Mouse (Mus musculus): ENCODE results near the gene Ldhal6b. TPM values are rescaled to one million over a fixed set of nuclear protein-coding genes. Genes with fewer than 3 reads are reported as not detected.
A peak's percentile ranks its signal among the peaks of the same experiment; 100 is the strongest.

Ldhal6b gene
- polyA plus RNA-seq, 1 experiment, result 0.38 TPM

DNA sequence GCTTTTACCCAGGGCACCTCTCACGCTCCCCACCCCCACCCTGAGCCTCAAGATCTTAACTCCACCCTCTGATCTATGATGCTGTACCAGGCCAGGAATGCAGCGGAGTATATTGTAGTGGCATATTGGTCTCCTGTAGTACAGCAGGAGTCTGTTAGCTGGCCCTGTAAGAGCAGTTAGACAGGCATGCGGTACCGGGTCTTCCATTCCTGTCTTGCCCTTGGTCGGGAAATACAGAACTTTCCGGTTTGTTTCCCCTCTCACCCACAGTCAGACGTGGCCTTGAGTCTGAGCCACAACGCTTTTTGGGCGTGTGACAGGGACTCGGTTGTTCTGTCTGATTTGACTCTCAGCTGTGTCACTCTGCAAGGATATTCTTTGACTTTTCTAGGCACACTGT, 17.3 kb downstream of the Ldhal6b start:
- Histone ChIP-seq H3K4me1 (ENCODE audit: control insufficient read depth, insufficient read depth, low read length) (no peaks in the 10 kb centered on the region), H3K4me3 (replicated peaks; ENCODE audit: extremely low read depth, low read depth, low read length) (no peak overlapping the region)
- no peak for DNase-seq
- no peak for TF ChIP-seq CTCF (IDR thresholded peaks at IDR 0.05; ENCODE audit: insufficient read depth, low read length)
- 87% methylated on average over 10 of the region's 10 CpGs for WGBS

DNA sequence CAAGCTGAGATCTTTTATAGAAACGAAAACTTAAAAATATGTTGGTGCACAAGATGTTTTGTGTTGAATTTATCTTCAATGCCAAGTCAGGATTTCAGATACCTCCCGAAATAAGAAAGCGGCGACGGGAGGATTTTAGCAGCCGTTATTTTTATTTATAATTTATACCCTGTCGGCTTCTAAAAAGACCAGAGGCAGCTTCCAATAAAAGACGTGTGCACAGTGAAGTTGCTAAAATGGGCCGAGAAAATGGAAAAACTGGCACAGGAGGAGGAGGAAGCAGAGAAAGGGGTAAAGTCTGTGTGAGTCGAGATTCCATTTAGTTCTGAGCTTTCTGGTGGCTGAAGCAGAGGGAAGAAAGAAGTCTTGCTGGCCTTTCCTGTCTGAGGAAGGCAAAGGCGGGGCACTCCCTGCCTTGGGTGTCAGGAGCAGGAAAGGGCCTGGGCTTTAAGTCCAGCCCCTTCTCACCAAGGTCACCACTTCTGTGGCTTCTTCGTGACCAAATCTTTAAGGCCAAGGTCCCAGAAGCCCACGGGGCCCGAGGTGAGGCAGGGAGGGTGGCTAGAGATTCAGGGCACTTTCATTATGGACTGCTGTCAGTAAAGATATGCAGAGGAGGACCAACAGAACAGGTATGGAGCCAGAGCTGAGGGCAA, 18.0 kb downstream of the Ldhal6b start:
- H3K4me1 ChIP-seq (ENCODE audit: control insufficient read depth, insufficient read depth, low read length), result no peaks in the 10 kb centered on the region
- 63% methylated on average over 14 of the region's 14 CpGs for WGBS

DNA sequence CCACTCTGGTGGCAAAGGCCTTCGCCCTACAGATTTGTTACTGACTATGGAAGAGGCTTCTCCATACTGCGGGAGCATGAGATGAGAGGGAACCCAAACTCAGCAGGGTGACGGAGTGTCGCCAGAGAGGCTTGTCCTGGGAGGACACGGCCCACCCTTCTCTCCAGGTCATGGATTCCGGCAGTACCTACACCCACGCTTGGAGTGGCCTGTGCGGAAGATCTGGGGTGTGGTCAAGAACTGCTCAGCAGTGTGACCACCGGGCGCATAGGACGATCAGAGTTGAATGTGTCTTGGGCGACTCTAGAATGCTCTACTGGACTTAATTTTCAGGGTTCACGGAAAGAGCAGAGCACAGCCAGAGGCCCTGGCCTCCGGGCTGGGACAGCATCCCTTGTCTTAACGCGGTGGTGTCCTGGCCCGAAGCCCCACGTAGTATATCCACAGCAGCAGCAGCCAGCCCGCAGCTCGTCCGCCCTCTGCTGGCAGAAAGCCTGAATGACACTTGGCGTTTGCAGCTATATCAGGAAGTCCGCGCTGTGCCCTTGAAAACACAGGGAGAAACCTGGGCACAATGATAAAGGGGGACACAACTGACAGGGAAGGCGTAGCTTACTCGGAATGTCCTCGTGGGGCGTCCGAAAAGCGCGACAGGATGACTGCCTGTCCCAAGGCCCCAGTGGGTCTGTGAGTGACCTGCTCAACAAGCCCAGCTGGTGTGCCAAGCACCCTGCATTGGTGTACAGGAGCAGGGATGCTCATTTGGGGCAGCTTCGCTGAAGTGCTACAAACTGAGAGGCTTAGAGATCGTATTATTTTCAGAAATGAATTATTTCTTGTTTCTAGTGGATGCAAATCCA, 21.2 kb downstream of the Ldhal6b start:
- Histone ChIP-seq H3K4me3 (replicated peaks; ENCODE audit: extremely low read depth, low read depth, low read length) (no peak overlapping the region), H3K4me1 (ENCODE audit: control insufficient read depth, insufficient read depth, low read length) (no peaks in the 10 kb centered on the region)
- WGBS, result 29% methylated on average over 33 of the region's 33 CpGs
- DNase-seq, result peak; percentile 81
- TF ChIP-seq POLR2A (IDR thresholded peaks at IDR 0.05; ENCODE audit: borderline replicate concordance, extremely low read depth, low read depth, low read length), result no peak
- TF ChIP-seq CTCF (IDR thresholded peaks at IDR 0.05; ENCODE audit: insufficient read depth, low read length), result peak; percentile 92

More for the DNA sequence above, 18.0 kb downstream of the Ldhal6b start:
- TF ChIP-seq POLR2A (IDR thresholded peaks at IDR 0.05; ENCODE audit: borderline replicate concordance, extremely low read depth, low read depth, low read length) (no peak), CTCF (IDR thresholded peaks at IDR 0.05; ENCODE audit: insufficient read depth, low read length) (no peak)
- DNase-seq, result no peak
- no peak overlapping the region for H3K4me3 ChIP-seq (replicated peaks; ENCODE audit: extremely low read depth, low read depth, low read length)

DNA sequence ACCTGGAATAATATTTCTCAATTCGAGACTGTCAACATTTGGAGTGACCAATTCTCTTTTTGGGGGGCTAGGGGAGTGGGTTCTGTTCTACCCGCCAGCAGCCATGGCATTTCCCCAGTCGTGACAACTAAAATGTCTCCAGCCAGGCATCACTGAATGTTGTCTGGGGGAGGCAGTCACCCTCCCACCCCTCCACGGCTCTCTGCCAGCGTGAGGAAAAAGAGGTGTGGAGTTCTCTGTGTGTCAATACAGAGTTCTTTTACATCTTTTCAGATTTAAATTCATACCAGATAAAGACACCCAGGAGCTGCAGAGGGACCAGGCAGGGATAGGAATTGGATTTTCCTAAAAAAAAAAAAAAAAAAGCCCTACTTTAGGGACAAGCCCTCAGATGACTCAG, 22.4 kb downstream of the Ldhal6b start:
- WGBS, result 79% methylated on average over 5 of the region's 5 CpGs
- TF ChIP-seq POLR2A (IDR thresholded peaks at IDR 0.05; ENCODE audit: borderline replicate concordance, extremely low read depth, low read depth, low read length) (no peak), CTCF (IDR thresholded peaks at IDR 0.05; ENCODE audit: insufficient read depth, low read length) (no peak)
- H3K4me3 ChIP-seq (replicated peaks; ENCODE audit: extremely low read depth, low read depth, low read length), result no peak overlapping the region
- no peak for DNase-seq
- no peaks in the 10 kb centered on the region for H3K4me1 ChIP-seq (ENCODE audit: control insufficient read depth, insufficient read depth, low read length)

DNA sequence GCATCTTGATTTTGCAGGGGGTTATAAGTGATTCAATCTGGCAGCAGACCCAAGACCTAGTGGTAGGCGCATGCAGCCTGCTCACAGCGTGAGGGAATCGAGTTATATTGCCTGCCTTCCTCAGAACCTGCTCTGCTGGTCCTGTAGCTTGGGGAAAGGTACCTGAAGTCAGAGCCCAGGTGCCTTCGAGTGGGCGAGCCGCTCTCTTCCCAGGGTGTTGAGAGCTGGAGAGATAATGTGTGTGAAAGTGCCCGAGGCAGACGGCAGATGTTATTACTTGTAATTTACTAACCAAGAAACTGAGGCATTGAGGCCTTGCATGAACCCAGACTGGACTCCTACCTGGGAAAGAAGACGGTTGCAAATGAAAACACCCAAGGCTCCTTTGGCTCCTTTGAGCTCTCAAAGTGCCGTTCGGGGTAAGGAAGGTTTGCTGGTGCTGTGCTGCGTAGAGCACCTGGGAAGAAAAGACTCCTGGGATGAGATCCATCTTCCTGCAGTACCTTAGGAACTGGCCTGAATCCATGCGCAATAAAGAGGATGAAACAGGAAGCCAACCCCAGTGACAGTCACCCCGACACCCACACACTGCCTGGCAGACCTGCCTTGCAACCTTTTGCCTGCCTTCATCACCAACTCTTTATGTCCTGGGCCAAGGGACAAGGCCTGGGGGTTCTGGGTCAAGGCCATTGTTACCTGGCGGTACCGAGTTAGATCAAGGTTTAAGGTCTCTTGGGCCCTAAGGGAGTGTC, 22.9 kb downstream of the Ldhal6b start:
- TF ChIP-seq CTCF (IDR thresholded peaks at IDR 0.05; ENCODE audit: insufficient read depth, low read length) (no peak), POLR2A (IDR thresholded peaks at IDR 0.05; ENCODE audit: borderline replicate concordance, extremely low read depth, low read depth, low read length) (no peak)
- DNase-seq, result no peak
- H3K4me1 ChIP-seq (ENCODE audit: control insufficient read depth, insufficient read depth, low read length), result no peaks in the 10 kb centered on the region
- no peak overlapping the region for H3K4me3 ChIP-seq (replicated peaks; ENCODE audit: extremely low read depth, low read depth, low read length)
- 82% methylated on average over 16 of the region's 16 CpGs for WGBS

DNA sequence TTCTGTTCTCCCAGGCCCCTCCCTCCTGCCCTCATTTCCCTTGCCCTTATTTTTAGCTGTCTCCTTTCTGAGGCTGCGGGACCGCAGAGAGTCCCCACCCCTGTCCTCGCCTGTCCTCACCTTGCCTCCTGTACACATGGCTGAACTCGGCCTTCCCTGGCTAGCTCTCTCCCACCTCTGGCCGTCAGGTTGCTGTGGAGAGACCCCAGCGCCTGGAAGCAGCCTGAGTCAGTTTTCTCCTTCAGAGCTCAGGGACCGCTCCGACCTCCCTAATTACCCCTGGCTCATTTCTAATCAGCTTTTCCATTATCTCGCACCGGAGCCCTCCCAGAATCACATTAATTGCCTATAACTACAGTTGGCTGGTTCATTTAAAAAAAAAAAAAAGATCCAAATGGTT, 27.9 kb downstream of the Ldhal6b start:
- 75% methylated on average over 10 of the region's 10 CpGs for WGBS
- H3K4me1 ChIP-seq (ENCODE audit: control insufficient read depth, insufficient read depth, low read length), result no peaks in the 10 kb centered on the region
- DNase-seq, result no peak
- no peak overlapping the region for H3K4me3 ChIP-seq (replicated peaks; ENCODE audit: extremely low read depth, low read depth, low read length)
- TF ChIP-seq CTCF (IDR thresholded peaks at IDR 0.05; ENCODE audit: insufficient read depth, low read length) (no peak), POLR2A (IDR thresholded peaks at IDR 0.05; ENCODE audit: borderline replicate concordance, extremely low read depth, low read depth, low read length) (no peak)

DNA sequence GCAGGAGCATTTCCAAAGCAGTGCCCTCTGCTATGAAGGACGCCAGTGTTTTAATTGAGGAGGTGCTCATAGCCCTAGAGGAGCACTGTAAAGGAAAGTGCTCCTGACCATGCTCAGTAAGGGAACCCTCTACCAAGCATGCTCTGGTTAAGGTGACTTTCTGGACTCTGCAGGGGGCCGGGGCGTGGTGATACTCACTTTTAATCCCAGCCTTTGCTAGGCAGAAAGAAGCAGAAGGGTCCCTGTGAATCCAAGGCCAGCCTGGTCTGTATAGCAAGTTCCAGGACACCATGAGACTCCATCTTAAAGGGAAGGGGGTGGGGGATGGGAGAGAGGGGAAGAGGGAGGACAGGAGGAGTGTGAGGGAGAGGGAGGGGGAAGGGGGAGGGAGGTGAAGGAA, 30.2 kb downstream of the Ldhal6b start:
- Histone ChIP-seq H3K4me1 (ENCODE audit: control insufficient read depth, insufficient read depth, low read length) (no peaks in the 10 kb centered on the region), H3K4me3 (replicated peaks; ENCODE audit: extremely low read depth, low read depth, low read length) (no peak overlapping the region)
- TF ChIP-seq CTCF (IDR thresholded peaks at IDR 0.05; ENCODE audit: insufficient read depth, low read length) (no peak), POLR2A (IDR thresholded peaks at IDR 0.05; ENCODE audit: borderline replicate concordance, extremely low read depth, low read depth, low read length) (no peak)
- DNase-seq, result no peak
- 88% methylated on average over 3 of the region's 3 CpGs for WGBS

DNA sequence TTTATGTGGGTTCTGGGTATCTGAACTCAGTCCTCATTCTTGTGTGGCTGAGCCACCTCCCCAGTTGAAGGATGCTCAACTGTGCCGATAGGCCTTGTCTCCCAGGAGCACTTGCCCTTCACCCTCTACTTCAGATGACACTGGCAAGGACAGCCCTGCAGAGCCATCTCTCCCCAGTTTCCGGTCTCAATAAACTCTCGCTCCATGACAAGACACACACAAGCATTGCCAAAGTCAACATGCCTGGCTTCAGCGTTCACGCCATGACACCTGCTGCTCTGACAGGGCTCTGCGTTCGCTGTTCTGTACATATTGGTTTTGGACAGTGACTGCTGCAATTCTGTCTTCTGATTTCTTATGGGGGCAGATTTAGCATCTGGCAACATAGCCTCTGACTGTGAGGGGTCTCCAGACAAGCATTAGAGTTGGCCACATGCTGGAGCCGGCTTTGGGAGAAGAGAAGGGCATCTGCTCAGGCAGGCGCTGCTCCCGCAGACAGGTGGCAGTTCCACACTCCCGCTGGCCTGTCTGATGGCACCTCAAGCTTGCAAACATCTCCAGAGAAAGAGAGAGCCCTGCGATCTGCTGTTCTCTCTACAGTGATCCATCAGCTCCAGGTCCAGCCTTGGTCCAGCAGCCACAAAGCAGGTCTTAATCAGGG, 31.6 kb downstream of the Ldhal6b start:
- no peak overlapping the region for H3K4me3 ChIP-seq (replicated peaks; ENCODE audit: extremely low read depth, low read depth, low read length)
- TF ChIP-seq CTCF (IDR thresholded peaks at IDR 0.05; ENCODE audit: insufficient read depth, low read length) (no peak), POLR2A (IDR thresholded peaks at IDR 0.05; ENCODE audit: borderline replicate concordance, extremely low read depth, low read depth, low read length) (no peak)
- 82% methylated on average over 12 of the region's 12 CpGs for WGBS
- no peaks in the 10 kb centered on the region for H3K4me1 ChIP-seq (ENCODE audit: control insufficient read depth, insufficient read depth, low read length)
- no peak for DNase-seq

DNA sequence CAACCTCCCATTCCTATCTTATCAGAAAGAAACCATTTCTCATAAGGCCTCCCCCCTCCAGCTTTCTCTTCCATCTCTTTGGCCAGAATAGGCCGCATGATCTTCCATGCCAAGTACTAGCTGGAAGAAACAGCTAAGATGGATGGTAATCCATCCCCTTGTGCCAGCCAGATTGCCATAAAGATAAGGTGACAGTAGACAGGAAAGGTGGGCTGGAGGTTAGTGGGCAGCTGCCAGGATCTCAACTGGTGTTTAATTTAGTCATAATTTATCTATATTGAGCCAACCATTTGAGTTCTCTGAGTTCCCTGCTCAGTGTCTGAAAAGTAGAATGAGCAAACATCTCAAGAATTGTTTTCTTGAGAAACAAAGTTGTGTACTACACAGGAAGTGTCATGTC, 32.9 kb downstream of the Ldhal6b start:
- Histone ChIP-seq H3K4me1 (ENCODE audit: control insufficient read depth, insufficient read depth, low read length) (no peaks in the 10 kb centered on the region), H3K4me3 (replicated peaks; ENCODE audit: extremely low read depth, low read depth, low read length) (no peak overlapping the region)
- DNase-seq, result no peak
- 89% methylated on average over 1 of the region's 1 CpGs for WGBS
- TF ChIP-seq CTCF (IDR thresholded peaks at IDR 0.05; ENCODE audit: insufficient read depth, low read length) (no peak), POLR2A (IDR thresholded peaks at IDR 0.05; ENCODE audit: borderline replicate concordance, extremely low read depth, low read depth, low read length) (no peak)
